Comparison of ENCODE assay signal across 14 mouse cellular contexts in genomic region chr8:71467201-71467600, GRCm38 (mm10).
"Had no signal": no experiment of that assay in that cellular context is flagged by ENCODE, and none has a peak within 500 bp of the region (broad histone marks: within the 10 kb centered on the region; RNA-seq: fewer than 3 reads in every experiment).

No protein-coding gene starts in this region.

- DNase-seq: kidney, adult 8-10 months; kidney, postnatal 36 days; left cerebral cortex, postnatal 4 days; lung, embryonic 14.5 days; lung, postnatal 10 days; right cerebral cortex, postnatal 14 days; thymus, postnatal 4 days had no signal

- H3K9ac ChIP-seq: limb, embryonic 13.5 days; lung, embryonic 14.5 days; midbrain, embryonic 12.5 days; stomach, embryonic 15.5 days had no signal

- H3K9me3 ChIP-seq: limb, embryonic 13.5 days; megakaryocyte, embryonic 14.5 days; midbrain, embryonic 12.5 days; stomach, embryonic 15.5 days had no signal

- H3K27ac ChIP-seq: kidney, postnatal 0 days; limb, embryonic 13.5 days; macrophage; midbrain, embryonic 12.5 days; stomach, embryonic 15.5 days had no signal

- H3K4me2 ChIP-seq: limb, embryonic 13.5 days; liver, embryonic 11.5 days; lung, embryonic 14.5 days; midbrain, embryonic 12.5 days; stomach, embryonic 15.5 days had no signal

- H3K27me3 ChIP-seq: limb, embryonic 13.5 days; megakaryocyte, embryonic 14.5 days; midbrain, embryonic 12.5 days; stomach, embryonic 15.5 days had no signal

- H3K4me3 ChIP-seq: limb, embryonic 13.5 days; megakaryocyte, embryonic 14.5 days; midbrain, embryonic 12.5 days; stomach, embryonic 15.5 days had no signal
